Mouse (Mus musculus): Measurements from ENCODE around the gene Dtx1.

Gene Dtx1

GRCm38 (mm10) chr5:120704421-120704820 is 7.3 kb downstream of the Dtx1 start:
- DNase-seq (ENCODE audit: low read depth, low spot score), result no peak

GRCm38 (mm10) chr5:120703660-120704059 is 8.1 kb downstream of the Dtx1 start:
- no peak for DNase-seq (ENCODE audit: low read depth, low spot score)

- DNase-seq (ENCODE audit: low read depth, low spot score), result no peak
Observed at GRCm38 (mm10) chr5:120702969-120703368, 8.8 kb downstream of the Dtx1 start.

GRCm38 (mm10) chr5:120702421-120702820 is 9.3 kb downstream of the Dtx1 start:
- DNase-seq (ENCODE audit: low read depth, low spot score), result no peak

- peak; percentile 76 for DNase-seq (ENCODE audit: low read depth, low spot score)
Observed at GRCm38 (mm10) chr5:120700996-120701790, 10.5 kb downstream of the Dtx1 start.

- no peak for DNase-seq (ENCODE audit: low read depth, low spot score)
Observed at GRCm38 (mm10) chr5:120698801-120699391, 12.8 kb downstream of the Dtx1 start.

- DNase-seq (ENCODE audit: low read depth, low spot score), result peak; percentile 47
Observed at GRCm38 (mm10) chr5:120698181-120698580, 13.5 kb downstream of the Dtx1 start.

- DNase-seq (ENCODE audit: low read depth, low spot score), result peak; percentile 91
Observed at GRCm38 (mm10) chr5:120696865-120697264, 14.9 kb downstream of the Dtx1 start.

GRCm38 (mm10) chr5:120696057-120696743 is 15.5 kb downstream of the Dtx1 start:
- DNase-seq (ENCODE audit: low read depth, low spot score), result peak; percentile 92

GRCm38 (mm10) chr5:120694695-120695074 is 17.0 kb downstream of the Dtx1 start:
- DNase-seq (ENCODE audit: low read depth, low spot score), result no peak

GRCm38 (mm10) chr5:120693931-120694694 is 17.6 kb downstream of the Dtx1 start:
- no peak for DNase-seq (ENCODE audit: low read depth, low spot score)

GRCm38 (mm10) chr5:120692034-120692433 is 19.7 kb downstream of the Dtx1 start:
- DNase-seq (ENCODE audit: low read depth, low spot score), result no peak

GRCm38 (mm10) chr5:120690417-120690816 is 21.3 kb downstream of the Dtx1 start:
- no peak for DNase-seq (ENCODE audit: low read depth, low spot score)

- DNase-seq (ENCODE audit: low read depth, low spot score), result peak; percentile 81
Observed at GRCm38 (mm10) chr5:120688434-120688833, 23.3 kb downstream of the Dtx1 start.

- DNase-seq (ENCODE audit: low read depth, low spot score), result no peak
Observed at GRCm38 (mm10) chr5:120687897-120688296, 23.8 kb downstream of the Dtx1 start.

GRCm38 (mm10) chr5:120687484-120687851 is 24.3 kb downstream of the Dtx1 start:
- no peak for DNase-seq (ENCODE audit: low read depth, low spot score)

- peak; percentile 60 for DNase-seq (ENCODE audit: low read depth, low spot score)
Observed at GRCm38 (mm10) chr5:120686749-120687483, 24.8 kb downstream of the Dtx1 start.

- DNase-seq (ENCODE audit: low read depth, low spot score), result no peak
Observed at GRCm38 (mm10) chr5:120685678-120686077, 26.0 kb downstream of the Dtx1 start.

- peak; percentile 87 for DNase-seq (ENCODE audit: low read depth, low spot score)
Observed at GRCm38 (mm10) chr5:120682982-120683771, 28.6 kb downstream of the Dtx1 start.

GRCm38 (mm10) chr5:120680918-120681317 is 30.8 kb downstream of the Dtx1 start:
- DNase-seq (ENCODE audit: low read depth, low spot score), result no peak
